In the genomic region with DNA sequence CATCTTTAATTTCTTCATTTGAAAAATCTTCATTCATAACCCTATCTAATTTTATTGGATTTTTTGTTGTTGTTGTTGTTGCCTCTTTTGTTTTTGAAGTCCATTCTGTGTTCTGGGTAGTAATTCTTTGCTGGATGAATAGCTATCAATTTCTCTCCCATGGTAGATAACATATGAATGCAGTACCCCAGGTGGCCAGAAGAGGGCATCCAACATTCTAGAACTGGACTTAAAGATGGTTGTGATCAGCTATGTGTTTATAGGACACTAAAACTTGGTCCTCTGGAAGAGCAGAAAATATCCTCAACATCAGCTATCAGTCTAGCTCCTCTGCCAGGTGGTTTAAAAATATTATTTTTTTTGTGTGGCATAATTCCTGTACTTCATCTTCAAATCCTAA, we compare ENCODE assay signal across 7 mouse cellular contexts.
DNase-seq lines count a peak whose midpoint lies in the region; ATAC-seq and TF ChIP-seq lines count a peak whose summit lies in the region.
"Not testable (repeated sequence)": the region's sequence is repeated elsewhere in the genome, so short reads cannot be mapped to it uniquely, and the experiment has no call there.

No protein-coding gene starts in this region.

- H3K9me3 ChIP-seq in forebrain, postnatal 0 days (ENCODE audit: low read length); intestine, postnatal 0 days (ENCODE audit: control insufficient read depth); limb, embryonic 11.5 days (ENCODE audit: control insufficient read depth, low read length): not testable (repeated sequence)

- peak; percentile 6 for DNase-seq in MEL-GATA-1-ER (ENCODE audit: extremely low read depth, low read depth)
- peak; percentile 14 for DNase-seq in c-Kit-positive CD71-positive TER-119-negative erythroid progenitor cells, embryonic 14.5 days (ENCODE audit: low read depth)
- DNase-seq in forebrain, postnatal 0 days: not testable (repeated sequence)
- peak; percentile 40 for DNase-seq in limb, embryonic 11.5 days (ENCODE audit: low spot score)
- DNase-seq in mesoderm, embryonic 11.5 days (ENCODE audit: low read depth, low spot score): peak; percentile 4
- DNase-seq in splenic B cell, adult 2 months (ENCODE audit: low read depth, low spot score): peak; percentile 71

- not testable (repeated sequence) for H3K9ac ChIP-seq in forebrain, postnatal 0 days; intestine, postnatal 0 days (ENCODE audit: low read depth, low read length); limb, embryonic 11.5 days (ENCODE audit: low read length)

- not testable (repeated sequence) for H3K27ac ChIP-seq in forebrain, postnatal 0 days (ENCODE audit: low read depth, low read length); intestine, postnatal 0 days (ENCODE audit: low read depth, low read length); limb, embryonic 11.5 days (replicated peaks; ENCODE audit: low read depth, low read length)

- H3K4me3 ChIP-seq in forebrain, postnatal 0 days (ENCODE audit: low read depth, low read length); intestine, postnatal 0 days (ENCODE audit: low read depth, low read length); limb, embryonic 11.5 days (ENCODE audit: low read depth, low read length): not testable (repeated sequence)

- ATAC-seq in forebrain, postnatal 0 days; intestine, postnatal 0 days; limb, embryonic 11.5 days (ENCODE audit: insufficient number of reproducible peaks, low FRiP score, low TSS enrichment, low read depth): not testable (repeated sequence)

- TF ChIP-seq CTCF in forebrain, postnatal 0 days (IDR thresholded peaks at IDR 0.05; ENCODE audit: low read depth): peak; percentile 24; the same call in 1 of the 2 replicates
- peak; percentile 54 for TF ChIP-seq CTCF in intestine, postnatal 0 days (IDR thresholded peaks at IDR 0.05; ENCODE audit: low read depth)

- H3K4me1 ChIP-seq in forebrain, postnatal 0 days (ENCODE audit: insufficient read depth); intestine, postnatal 0 days (replicated peaks; ENCODE audit: control insufficient read depth, insufficient read depth, low read length); limb, embryonic 11.5 days (ENCODE audit: control insufficient read depth, insufficient read depth, low read length): not testable (repeated sequence)

- not testable (repeated sequence) for H3K36me3 ChIP-seq in forebrain, postnatal 0 days (ENCODE audit: insufficient read depth); intestine, postnatal 0 days (ENCODE audit: control insufficient read depth, insufficient read depth); limb, embryonic 11.5 days (ENCODE audit: control insufficient read depth, insufficient read depth, low read length); splenic B cell, adult 2 months (ENCODE audit: control insufficient read depth, insufficient read depth, low read length, poor library complexity, severe bottlenecking)

- not testable (repeated sequence) for H3K4me2 ChIP-seq in forebrain, postnatal 0 days (ENCODE audit: low read depth); intestine, postnatal 0 days (replicated peaks; ENCODE audit: low read depth); limb, embryonic 11.5 days (ENCODE audit: low read depth, severe bottlenecking)

- not testable (repeated sequence) for H3K27me3 ChIP-seq in forebrain, postnatal 0 days (ENCODE audit: insufficient read depth, low read length); intestine, postnatal 0 days (replicated peaks; ENCODE audit: control insufficient read depth, insufficient read depth, low read length); limb, embryonic 11.5 days (ENCODE audit: control insufficient read depth, insufficient read depth, low read length); splenic B cell, adult 2 months (ENCODE audit: control insufficient read depth, insufficient read depth, low read length, poor library complexity, severe bottlenecking)
